Mouse (Mus musculus) neural tube, embryonic 13.5 days (tissue): Measurements from ENCODE around the gene 4931409K22Rik. TPM values are rescaled to one million over a fixed set of nuclear protein-coding genes. Genes with fewer than 3 reads are reported as not detected.
A peak's percentile ranks its signal among the peaks of the same experiment; 100 is the strongest.
"Not testable (repeated sequence)": the region's sequence is repeated elsewhere in the genome, so short reads cannot be mapped to it uniquely, and the experiment has no call there.

Experiments
- ATAC-seq: fragments of 200-750 bp; cut with Nextera tagmentation; 2 replicates; pipeline ENCODE4 v1.8.0; 2017; ENCODE audit warnings: low read depth, mild to moderate bottlenecking, moderate TSS enrichment, moderate library complexity
- H3K27ac ChIP-seq: fragments of 300-500 bp; sonication (generic); replicated peaks from 2 replicates; pipeline ENCODE4 v1.5.1; 2015; ENCODE audit warnings: moderate library complexity, mild to moderate bottlenecking, inconsistent platforms
- H3K27me3 ChIP-seq: fragments of 300-500 bp; sonication (generic); 2 replicates; pipeline ENCODE4 v1.6.1; 2015; ENCODE audit warnings: mild to moderate bottlenecking, inconsistent platforms
- H3K36me3 ChIP-seq: fragments of 300-500 bp; sonication (generic); 2 replicates; pipeline ENCODE4 v1.6.1; 2015; ENCODE audit warnings: mild to moderate bottlenecking, inconsistent platforms
- H3K4me1 ChIP-seq: fragments of 300-500 bp; sonication (generic); replicated peaks from 2 replicates; pipeline ENCODE4 v1.6.1; 2015; ENCODE audit warnings: inconsistent platforms
- H3K4me2 ChIP-seq: fragments of 300-500 bp; sonication (generic); 2 replicates; pipeline ENCODE4 v1.6.1; 2015; ENCODE audit warnings: inconsistent platforms, mild to moderate bottlenecking, moderate library complexity
- H3K4me3 ChIP-seq: fragments of 300-500 bp; sonication (generic); 2 replicates; pipeline ENCODE4 v1.5.1; 2015; ENCODE audit warnings: mild to moderate bottlenecking, inconsistent platforms
- H3K9ac ChIP-seq: fragments of 300-500 bp; sonication (generic); 2 replicates; pipeline ENCODE4 v1.6.1; 2015; ENCODE audit warnings: moderate library complexity, mild to moderate bottlenecking, inconsistent platforms
- H3K9me3 ChIP-seq: fragments of 300-500 bp; sonication (generic); 2 replicates; pipeline ENCODE4 v1.6.1; 2016; ENCODE audit warnings: inconsistent platforms
- WGBS: fragments of 180-500 bp; shearing (Covaris S2); methylation state at CpG from one replicate; pipeline ENCODE4 v1.1.7; 2015; 5-methylcytosine and 5-hydroxymethylcytosine counted together
- polyA plus RNA-seq: library from polyadenylated mRNA; unstranded; fragments of >200 nt; fragmentation: Nextera tagmentation; extraction: Ambion mirVana; gene quantifications from 2 replicates; pipeline ENCODE4 v1.2.1, GENCODE M21; 2015

Gene 4931409K22Rik
- polyA plus RNA-seq, 1 experiment from 2014 or later = 0.08 TPM

- not testable (repeated sequence) for ATAC-seq, H3K4me2 ChIP-seq, H3K9me3 ChIP-seq, H3K9ac ChIP-seq, H3K4me3 ChIP-seq, H3K27ac ChIP-seq, H3K27me3 ChIP-seq, H3K36me3 ChIP-seq
- H3K4me1 ChIP-seq = peaks cover 23% of the 10 kb centered on the region
- WGBS = 97% methylated on average over 7 of the region's 7 CpGs
Measured at GRCm38 (mm10) chr5:24555335-24555734, 1.3 kb downstream of the 4931409K22Rik start.

DNA sequence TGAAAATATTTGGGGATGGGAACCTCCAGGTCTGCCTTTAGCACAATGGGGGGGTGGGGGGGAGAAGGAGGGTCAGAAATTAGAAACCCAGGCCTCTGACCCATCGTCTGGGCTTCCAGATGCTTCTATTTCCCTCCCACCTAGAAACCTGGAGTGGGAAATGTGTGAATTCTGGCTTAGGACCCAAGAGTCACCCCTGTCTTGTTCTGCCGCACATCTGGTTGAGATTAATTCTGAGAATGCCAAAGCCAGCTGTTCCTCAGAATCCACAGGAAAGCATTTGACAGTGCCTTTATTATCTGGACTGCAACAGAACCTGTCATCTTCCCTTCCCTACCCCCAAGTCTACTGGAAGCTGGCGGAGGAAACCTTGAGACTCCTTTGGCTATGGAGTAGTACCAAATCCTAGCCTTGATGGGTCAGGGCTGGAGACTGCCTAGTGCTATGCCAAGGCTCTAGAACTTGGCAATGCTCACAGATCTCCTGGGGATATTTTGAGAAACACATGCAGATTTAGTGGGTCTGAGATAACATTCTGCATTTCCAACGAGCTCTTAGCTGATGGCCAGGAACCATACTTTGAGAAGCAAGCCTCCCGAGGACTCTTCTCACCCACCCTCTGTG, 2.9 kb downstream of the 4931409K22Rik start:
- 78% methylated on average over 5 of the region's 5 CpGs for WGBS
- H3K27me3 ChIP-seq = peaks cover 6% of the 10 kb centered on the region
- ATAC-seq = no peak
- H3K4me1 ChIP-seq = peaks cover 31% of the 10 kb centered on the region
- no peak overlapping the region for H3K4me3 ChIP-seq
- H3K9me3 ChIP-seq = peaks cover 4% of the 10 kb centered on the region; the same call in 1 of the 2 replicates
- no peak overlapping the region for H3K27ac ChIP-seq
- no peaks in the 10 kb centered on the region for H3K36me3 ChIP-seq
- H3K9ac ChIP-seq = no peak overlapping the region
- H3K4me2 ChIP-seq = no peak overlapping the region

- H3K27ac ChIP-seq = peak overlapping the region; percentile 79
- H3K36me3 ChIP-seq = no peaks in the 10 kb centered on the region
- ATAC-seq = peak; percentile 30; the same call in 1 of the 2 replicates
- H3K9me3 ChIP-seq = peaks cover 4% of the 10 kb centered on the region; the same call in 1 of the 2 replicates
- peak overlapping the region; percentile 41 for H3K4me2 ChIP-seq
- H3K27me3 ChIP-seq = peaks cover 6% of the 10 kb centered on the region
- H3K4me3 ChIP-seq = no peak overlapping the region
- peaks cover 31% of the 10 kb centered on the region for H3K4me1 ChIP-seq
- WGBS = 39% methylated on average over 2 of the region's 2 CpGs
- H3K9ac ChIP-seq = peak overlapping the region; percentile 4; the same call in 1 of the 2 replicates
Measured at GRCm38 (mm10) chr5:24551317-24551688, 5.3 kb downstream of the 4931409K22Rik start.

DNA sequence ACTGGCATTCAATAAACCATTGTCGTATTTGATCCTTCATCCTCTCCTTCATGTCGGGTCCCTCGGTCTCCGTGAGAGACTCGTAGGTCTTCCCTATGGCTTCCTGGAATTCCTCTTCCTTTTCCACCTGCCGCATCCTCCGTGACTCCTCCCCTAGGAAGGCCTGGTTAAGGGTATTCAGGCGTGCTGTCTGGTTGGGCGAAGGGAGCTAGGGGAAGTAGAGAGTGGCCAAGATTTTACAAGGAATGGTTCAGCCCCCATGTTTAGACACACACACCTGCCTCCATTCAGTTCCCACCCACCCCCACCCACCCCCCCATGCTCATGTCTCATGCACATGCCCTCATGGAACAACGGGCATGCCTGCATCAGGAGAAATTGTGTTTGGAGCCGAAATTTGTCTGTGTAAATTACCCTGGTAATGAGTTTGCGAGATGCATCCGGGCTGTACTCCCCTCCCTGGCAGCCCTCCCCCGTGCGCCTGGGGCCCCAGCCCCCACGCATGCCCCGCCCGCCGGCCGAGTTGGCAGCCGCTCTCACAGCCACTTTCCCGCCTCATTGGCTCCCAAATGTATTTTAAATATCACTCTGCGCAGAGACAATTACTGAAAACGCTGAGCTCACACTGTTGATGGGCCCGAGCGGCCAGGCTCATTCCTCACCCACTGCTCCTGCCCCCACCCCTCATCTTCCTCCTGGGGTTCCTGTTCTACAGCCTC, 5.9 kb downstream of the 4931409K22Rik start:
- peaks cover 1% of the 10 kb centered on the region; the same call in 1 of the 2 replicates for H3K9me3 ChIP-seq
- peaks cover 6% of the 10 kb centered on the region for H3K27me3 ChIP-seq
- H3K9ac ChIP-seq = peak overlapping the region; percentile 4; the same call in 1 of the 2 replicates
- peak overlapping the region; percentile 79 for H3K27ac ChIP-seq
- ATAC-seq = peak; percentile 89
- H3K4me2 ChIP-seq = peak overlapping the region; percentile 41
- H3K4me1 ChIP-seq = peaks cover 31% of the 10 kb centered on the region
- H3K36me3 ChIP-seq = no peaks in the 10 kb centered on the region
- 18% methylated on average over 26 of the region's 26 CpGs for WGBS
- H3K4me3 ChIP-seq = no peak overlapping the region

DNA sequence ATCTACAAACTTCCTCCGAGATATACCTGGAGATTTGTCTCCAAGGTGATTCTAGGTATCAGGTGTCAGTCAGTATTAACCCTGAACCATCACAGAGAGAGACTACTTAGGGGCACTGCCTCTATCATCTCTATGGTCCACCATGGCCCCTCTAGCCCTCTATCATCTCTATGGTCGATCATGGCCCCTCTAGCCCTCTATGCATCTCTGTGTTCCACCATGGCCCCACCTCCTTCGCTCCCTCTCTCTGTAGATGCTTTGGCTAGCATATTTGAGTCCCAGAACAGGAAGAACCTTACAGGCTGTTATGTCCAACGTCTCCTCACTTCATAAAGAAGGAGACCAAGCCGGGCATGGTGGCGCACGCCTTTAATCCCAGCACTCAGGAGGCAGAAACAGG, 14.0 kb downstream of the 4931409K22Rik start:
- H3K4me3 ChIP-seq = no peak overlapping the region
- no peaks in the 10 kb centered on the region for H3K36me3 ChIP-seq
- no peaks in the 10 kb centered on the region; the same call in 1 of the 2 replicates for H3K27me3 ChIP-seq
- H3K4me1 ChIP-seq = peaks cover 19% of the 10 kb centered on the region
- H3K9ac ChIP-seq = no peak overlapping the region
- 79% methylated on average over 7 of the region's 7 CpGs for WGBS
- H3K9me3 ChIP-seq = no peaks in the 10 kb centered on the region
- H3K4me2 ChIP-seq = no peak overlapping the region
- no peak overlapping the region for H3K27ac ChIP-seq
- no peak for ATAC-seq

- no peak for ATAC-seq
- peaks cover 27% of the 10 kb centered on the region for H3K4me1 ChIP-seq
- H3K36me3 ChIP-seq = no peaks in the 10 kb centered on the region
- no peak overlapping the region for H3K27ac ChIP-seq
- peaks cover 4% of the 10 kb centered on the region; the same call in 1 of the 2 replicates for H3K27me3 ChIP-seq
- no peaks in the 10 kb centered on the region for H3K9me3 ChIP-seq
- peak overlapping the region; percentile 20; the same call in 1 of the 2 replicates for H3K4me2 ChIP-seq
- H3K9ac ChIP-seq = no peak overlapping the region
- 51% methylated on average over 6 of the region's 6 CpGs for WGBS
- H3K4me3 ChIP-seq = no peak overlapping the region
Measured at GRCm38 (mm10) chr5:24541144-24541569, 15.5 kb downstream of the 4931409K22Rik start.

DNA sequence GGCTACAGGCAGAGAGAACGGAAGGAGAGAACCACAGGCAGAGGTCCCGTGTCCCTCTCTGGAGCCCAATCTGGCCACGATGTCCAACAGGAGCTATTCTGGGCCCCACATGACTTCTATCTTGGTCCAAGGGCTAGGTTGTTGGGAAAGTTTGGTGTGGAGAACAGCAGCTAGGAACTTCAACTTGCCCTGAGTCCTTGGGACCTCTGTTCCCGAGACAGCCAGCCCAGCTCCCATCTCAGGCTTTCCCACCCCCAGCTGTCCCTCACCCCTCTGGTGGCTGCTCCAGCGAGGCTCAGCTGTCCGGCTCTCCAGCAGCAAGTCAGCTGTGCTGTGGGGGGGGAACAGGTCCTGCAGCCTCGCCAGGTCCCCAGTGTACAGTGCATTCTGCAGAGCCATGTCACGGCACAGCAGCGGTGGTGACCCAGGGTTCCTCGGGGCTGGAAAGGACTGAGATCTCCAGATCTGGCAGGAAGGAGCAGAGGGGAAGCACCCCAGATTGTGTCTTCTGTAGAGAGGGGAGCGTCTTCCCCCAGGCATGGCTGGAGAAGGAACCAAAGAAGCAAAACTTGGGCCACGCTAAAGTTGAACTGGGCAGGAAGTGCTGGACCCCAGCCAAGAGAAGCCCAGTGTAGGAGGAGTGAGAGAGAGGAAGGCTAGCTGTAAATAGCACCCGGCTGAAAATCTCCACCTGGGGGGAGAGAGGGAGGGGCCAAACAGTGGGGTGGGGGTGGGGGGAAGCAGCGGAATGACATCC, 16.0 kb downstream of the 4931409K22Rik start, which contains the start of gene Asb10:
Gene Asb10 (minus strand): TSS at position 592 of the 757 bp plus-strand sequence.
- Histone ChIP-seq H3K9ac (no peak within 1 kb of the TSS), H3K4me3 (no peak within 1 kb of the TSS), H3K4me2 (peak within 1 kb of the TSS; percentile 20), H3K36me3 (no peaks in the 10 kb centered on the region), H3K27ac (no peak within 1 kb of the TSS), H3K27me3 (peaks cover 6% of the 10 kb centered on the region; the same call in 1 of the 2 replicates), H3K9me3 (no peaks in the 10 kb centered on the region), H3K4me1 (peaks cover 27% of the 10 kb centered on the region)
- WGBS = 38% methylated on average over 14 of the region's 14 CpGs
- ATAC-seq = no peak

- Histone ChIP-seq H3K4me3 (no peak overlapping the region), H3K4me1 (peaks cover 27% of the 10 kb centered on the region), H3K4me2 (no peak overlapping the region), H3K36me3 (no peaks in the 10 kb centered on the region), H3K27me3 (peaks cover 9% of the 10 kb centered on the region; the same call in 1 of the 2 replicates), H3K27ac (no peak overlapping the region), H3K9me3 (no peaks in the 10 kb centered on the region), H3K9ac (no peak overlapping the region)
- 86% methylated on average over 22 of the region's 22 CpGs for WGBS
- ATAC-seq = no peak
Measured at GRCm38 (mm10) chr5:24539571-24540296, 16.9 kb downstream of the 4931409K22Rik start.

DNA sequence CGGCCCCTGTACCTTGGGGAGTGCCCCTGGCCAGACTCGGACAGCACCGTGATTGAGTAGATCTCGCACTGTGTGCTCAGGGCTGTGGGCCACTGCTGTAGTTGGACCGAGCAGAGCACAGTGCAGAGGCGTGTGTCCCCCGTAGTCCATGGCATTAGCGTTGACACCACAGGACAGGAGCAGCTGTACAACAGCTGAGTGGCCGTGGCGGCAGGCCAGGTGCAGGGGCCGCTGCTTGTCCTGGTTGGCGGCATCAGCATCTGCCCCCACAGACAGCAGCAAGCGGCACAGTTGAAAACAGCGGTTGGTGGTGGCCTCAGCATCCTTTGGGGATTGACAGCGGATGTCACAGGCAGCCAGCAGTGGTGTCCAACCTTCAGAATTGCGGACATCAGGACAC, 19.0 kb downstream of the 4931409K22Rik start:
- no peak overlapping the region for H3K27ac ChIP-seq
- no peaks in the 10 kb centered on the region for H3K9me3 ChIP-seq
- no peaks in the 10 kb centered on the region for H3K36me3 ChIP-seq
- no peak overlapping the region for H3K9ac ChIP-seq
- H3K4me1 ChIP-seq = peaks cover 27% of the 10 kb centered on the region
- no peak overlapping the region for H3K4me3 ChIP-seq
- no peak overlapping the region for H3K4me2 ChIP-seq
- WGBS = 63% methylated on average over 16 of the region's 16 CpGs
- no peak for ATAC-seq
- peaks cover 14% of the 10 kb centered on the region for H3K27me3 ChIP-seq

DNA sequence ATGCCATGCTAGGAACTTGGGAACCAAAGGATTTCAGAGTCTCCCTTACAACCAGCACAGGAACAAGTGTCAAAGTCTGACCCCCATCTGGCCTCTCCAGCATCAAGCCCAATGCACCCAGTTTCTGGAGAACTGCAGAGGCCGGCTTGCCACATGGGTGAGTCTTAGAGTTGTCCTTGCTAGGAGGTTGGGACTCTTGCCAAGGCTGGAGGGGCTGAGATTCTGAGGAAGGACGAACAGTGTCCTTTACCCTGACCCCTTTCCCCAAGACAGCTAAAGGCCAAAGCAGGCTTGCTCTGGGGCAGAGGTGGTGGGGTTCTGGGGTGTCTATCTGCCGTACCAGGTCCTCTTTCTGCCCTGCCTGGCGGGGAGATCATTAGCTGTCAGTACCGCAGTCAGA, 20.1 kb downstream of the 4931409K22Rik start:
- no peaks in the 10 kb centered on the region for H3K36me3 ChIP-seq
- 59% methylated on average over 5 of the region's 5 CpGs for WGBS
- no peak overlapping the region for H3K27ac ChIP-seq
- no peak overlapping the region for H3K4me3 ChIP-seq
- peaks cover 25% of the 10 kb centered on the region for H3K27me3 ChIP-seq
- ATAC-seq = no peak
- H3K9ac ChIP-seq = no peak overlapping the region
- H3K9me3 ChIP-seq = no peaks in the 10 kb centered on the region
- no peak overlapping the region for H3K4me2 ChIP-seq
- peaks cover 27% of the 10 kb centered on the region for H3K4me1 ChIP-seq

GRCm38 (mm10) chr5:24535731-24536130, 20.9 kb downstream of the 4931409K22Rik start:
- Histone ChIP-seq H3K36me3 (no peaks in the 10 kb centered on the region), H3K4me3 (no peak overlapping the region), H3K9ac (no peak overlapping the region), H3K4me2 (no peak overlapping the region), H3K9me3 (no peaks in the 10 kb centered on the region), H3K27ac (no peak overlapping the region), H3K27me3 (peaks cover 33% of the 10 kb centered on the region), H3K4me1 (peaks cover 20% of the 10 kb centered on the region)
- no peak for ATAC-seq
- WGBS = 85% methylated on average over 3 of the region's 3 CpGs
